In genomic region chr10:42173839-42174238, GRCm38 (mm10) we compare ENCODE assay signal across 18 mouse cellular contexts.
DNase-seq lines count a peak whose midpoint lies in the region; ATAC-seq and TF ChIP-seq lines count a peak whose summit lies in the region.
"Had no signal": no experiment of that assay in that cellular context is flagged by ENCODE, and none has a peak within 500 bp of the region (broad histone marks: within the 10 kb centered on the region; RNA-seq: fewer than 3 reads in every experiment).

No protein-coding gene starts in this region.

- no peaks in the 10 kb centered on the region for H3K36me3 ChIP-seq in forebrain, embryonic 12.5 days (replicated peaks)
- H3K36me3 ChIP-seq in forebrain, embryonic 15.5 days, result no peaks in the 10 kb centered on the region
- H3K36me3 ChIP-seq in stomach, postnatal 0 days (ENCODE audit: control insufficient read depth, insufficient read depth, low read length), result no peaks in the 10 kb centered on the region
- H3K36me3 ChIP-seq: liver, embryonic 12.5 days; neural tube, embryonic 15.5 days had no signal

- no peak overlapping the region for H3K4me3 ChIP-seq in forebrain, embryonic 12.5 days (replicated peaks)
- no peak overlapping the region for H3K4me3 ChIP-seq in forebrain, embryonic 15.5 days
- H3K4me3 ChIP-seq in stomach, postnatal 0 days (ENCODE audit: low read depth, low read length), result no peak overlapping the region
- H3K4me3 ChIP-seq: heart, embryonic 13.5 days; liver, embryonic 12.5 days; neural tube, embryonic 15.5 days had no signal

- peak; percentile 40 for DNase-seq in retina, embryonic 14.5 days (ENCODE audit: low spot score)
- no peak for DNase-seq in retina, postnatal 1 day
- peak; percentile 35 for DNase-seq in forelimb bud, embryonic 11.5 days (ENCODE audit: low read depth, low spot score)
- no peak for DNase-seq in frontal cortex, postnatal 10 days (ENCODE audit: low spot score in 2 of 2)
- DNase-seq in stomach, postnatal 0 days (ENCODE audit: low spot score), result no peak
- DNase-seq: cerebellum, adult 8-10 months; kidney, postnatal 10 days; left cerebral cortex, postnatal 4 days; lung, adult 2 months; right cerebral cortex, postnatal 25 days had no signal

- H3K4me2 ChIP-seq in forebrain, embryonic 12.5 days, result no peak overlapping the region
- H3K4me2 ChIP-seq in forebrain, embryonic 15.5 days (replicated peaks), result no peak overlapping the region
- no peak overlapping the region for H3K4me2 ChIP-seq in stomach, postnatal 0 days (replicated peaks; ENCODE audit: low read depth)
- H3K4me2 ChIP-seq: heart, embryonic 13.5 days; hindbrain, embryonic 14.5 days; liver, embryonic 12.5 days; neural tube, embryonic 15.5 days had no signal

- no peaks in the 10 kb centered on the region; the same call in 1 of the 2 replicates for H3K27me3 ChIP-seq in forebrain, embryonic 12.5 days
- H3K27me3 ChIP-seq in forebrain, embryonic 15.5 days, result no peaks in the 10 kb centered on the region
- no peaks in the 10 kb centered on the region for H3K27me3 ChIP-seq in stomach, postnatal 0 days (ENCODE audit: control insufficient read depth, insufficient read depth, low read length)
- H3K27me3 ChIP-seq: heart, embryonic 13.5 days; neural tube, embryonic 15.5 days had no signal

- H3K9me3 ChIP-seq in forebrain, embryonic 12.5 days, result no peaks in the 10 kb centered on the region
- no peaks in the 10 kb centered on the region for H3K9me3 ChIP-seq in forebrain, embryonic 15.5 days
- no peaks in the 10 kb centered on the region for H3K9me3 ChIP-seq in stomach, postnatal 0 days (ENCODE audit: control insufficient read depth, low read length)
- H3K9me3 ChIP-seq: heart, embryonic 13.5 days; liver, embryonic 12.5 days; neural tube, embryonic 15.5 days had no signal

- WGBS in forebrain, embryonic 12.5 days, result 65% methylated on average over 1 of the region's 1 CpGs
- 31% methylated on average over 1 of the region's 1 CpGs for WGBS in forebrain, embryonic 15.5 days
- WGBS in stomach, postnatal 0 days, result 35% methylated on average over 1 of the region's 1 CpGs

- H3K27ac ChIP-seq in forebrain, embryonic 12.5 days, result peak overlapping the region; percentile 6; the same call in 1 of the 2 replicates
- no peak overlapping the region for H3K27ac ChIP-seq in forebrain, embryonic 15.5 days (replicated peaks)
- no peak overlapping the region for H3K27ac ChIP-seq in stomach, postnatal 0 days (replicated peaks)
- H3K27ac ChIP-seq: heart, embryonic 13.5 days; hindbrain, embryonic 14.5 days; liver, embryonic 12.5 days; neural tube, embryonic 15.5 days had no signal

- ATAC-seq in forebrain, embryonic 12.5 days (ENCODE audit: low FRiP score), result peak; percentile 33; the same call in 1 of the 2 replicates
- ATAC-seq in forebrain, embryonic 15.5 days (replicated peaks), result no peak
- no peak for ATAC-seq in stomach, postnatal 0 days (ENCODE audit: low FRiP score, low TSS enrichment)
- ATAC-seq: CD4-positive, CD25-positive, alpha-beta regulatory T cell, adult 4 months; liver, embryonic 12.5 days; midbrain, embryonic 16.5 days had no signal

- TF ChIP-seq CTCF in stomach, postnatal 0 days (IDR thresholded peaks at IDR 0.05; ENCODE audit: low read depth), result no peak

- peaks cover 10% of the 10 kb centered on the region for H3K4me1 ChIP-seq in forebrain, embryonic 12.5 days
- H3K4me1 ChIP-seq in forebrain, embryonic 15.5 days, result no peaks in the 10 kb centered on the region
- peaks cover 4% of the 10 kb centered on the region for H3K4me1 ChIP-seq in stomach, postnatal 0 days (replicated peaks; ENCODE audit: control insufficient read depth, insufficient read depth)
- H3K4me1 ChIP-seq: neural tube, embryonic 15.5 days had no signal

- no peak overlapping the region for H3K9ac ChIP-seq in forebrain, embryonic 12.5 days
- H3K9ac ChIP-seq in forebrain, embryonic 15.5 days (replicated peaks), result no peak overlapping the region
- H3K9ac ChIP-seq in stomach, postnatal 0 days (ENCODE audit: low read length), result no peak overlapping the region
- H3K9ac ChIP-seq: heart, embryonic 13.5 days; hindbrain, embryonic 14.5 days; liver, embryonic 12.5 days; neural tube, embryonic 15.5 days had no signal

- TF ChIP-seq EP300 in stomach, postnatal 0 days (optimal IDR thresholded peaks at IDR 0.05), result no peak

Comparison
In these comparisons a context has a peak if more than half of its experiments do, and no peak if none do; other contexts are left out.
1. DNase-seq: peak in retina, embryonic 14.5 days (single experiment) and forelimb bud, embryonic 11.5 days (single experiment); none in retina, postnatal 1 day (single experiment), frontal cortex, postnatal 10 days (0 of 2) and stomach, postnatal 0 days (single experiment).